Mouse (Mus musculus): ENCODE measurements around the gene Gm10260. TPM values are rescaled to one million over a fixed set of nuclear protein-coding genes. Genes with fewer than 3 reads are reported as not detected.

Gm10260 gene
- total and polyA plus RNA-seq, 3 experiments, result 409 to 4,123 (median 3,111) TPM

DNA sequence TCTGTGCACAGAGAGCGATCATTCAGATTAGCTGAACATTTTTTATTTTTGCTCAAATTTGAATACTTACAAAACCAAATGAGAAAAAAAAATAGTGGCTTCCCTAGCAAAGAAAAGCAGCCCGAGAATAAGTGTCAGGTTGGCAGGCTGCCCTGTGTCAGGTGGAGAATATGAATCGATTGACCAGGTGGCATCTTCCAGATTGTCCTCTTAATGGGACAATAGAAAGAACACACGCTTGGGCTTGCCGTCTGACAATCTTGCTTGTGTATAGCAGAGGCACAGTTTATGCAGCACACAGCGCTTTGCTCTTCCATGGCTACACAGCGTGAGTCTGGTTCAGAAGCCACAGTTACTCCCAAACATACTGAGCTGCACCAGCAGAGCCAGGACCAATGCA is 15.8 kb downstream of the Gm10260 start:
- no peak for DNase-seq (ENCODE audit: low read depth, low spot score)
- no peak for TF ChIP-seq ZKSCAN1 (IDR thresholded peaks at IDR 0.05; ENCODE audit: low read depth, low read length)
- no peak for TF ChIP-seq SIN3A (IDR thresholded peaks at IDR 0.05; ENCODE audit: low read length)
- TF ChIP-seq EP300 (IDR thresholded peaks at IDR 0.05; ENCODE audit: low read depth in 1 of 2, low read length in 2 of 2), result no peak
- TF ChIP-seq GABPA (IDR thresholded peaks at IDR 0.05; ENCODE audit: low read depth, low read length), result no peak
- TF ChIP-seq MEF2A (IDR thresholded peaks at IDR 0.05; ENCODE audit: extremely low read depth, insufficient replicate concordance, low read depth, low read length, poor library complexity, severe bottlenecking), result no peak
- TF ChIP-seq USF2 (IDR thresholded peaks at IDR 0.05; ENCODE audit: borderline replicate concordance in 1 of 2, insufficient read depth in 1 of 2, low read depth in 1 of 2, low read length in 2 of 2), result no peak
- no peak for TF ChIP-seq MXI1 (IDR thresholded peaks at IDR 0.05; ENCODE audit: low read depth, low read length)
- no peak for TF ChIP-seq MAZ (IDR thresholded peaks at IDR 0.05; ENCODE audit: low read depth, low read length)
- TF ChIP-seq TCF12 (IDR thresholded peaks at IDR 0.05; ENCODE audit: low read depth, low read length), result no peak
- no peak for TF ChIP-seq E2F4 (IDR thresholded peaks at IDR 0.05; ENCODE audit: borderline replicate concordance, low read depth, low read length)
- no peak for TF ChIP-seq UBTF (IDR thresholded peaks at IDR 0.05; ENCODE audit: borderline replicate concordance, insufficient read depth, low read depth, low read length)
- TF ChIP-seq ZNF384 (IDR thresholded peaks at IDR 0.05; ENCODE audit: low read depth, low read length), result no peak
- TF ChIP-seq ETS1 (IDR thresholded peaks at IDR 0.05; ENCODE audit: low read depth, low read length), result no peak
- no peak for TF ChIP-seq GATA1 (IDR thresholded peaks at IDR 0.05; ENCODE audit: low read depth, low read length)
- TF ChIP-seq USF1 (IDR thresholded peaks at IDR 0.05; ENCODE audit: low read depth, low read length), result no peak
- no peak for TF ChIP-seq MYB (IDR thresholded peaks at IDR 0.05; ENCODE audit: low read depth, low read length)
- no peaks in the 10 kb centered on the region for H3K9me3 ChIP-seq (replicated peaks; ENCODE audit: insufficient read depth, low read length)
- H3K4me1 ChIP-seq (ENCODE audit: control insufficient read depth in 1 of 2, insufficient read depth in 2 of 2, low read length in 2 of 2), result peaks cover 13 to 18% of the 10 kb centered on the region in 2 experiments
- no peaks in the 10 kb centered on the region for H3K79me2 ChIP-seq (ENCODE audit: control insufficient read depth, insufficient read depth, low read length, poor library complexity)
- no peak overlapping the region for H3K9ac ChIP-seq (ENCODE audit: control insufficient read depth, low read depth, low read length, poor library complexity, severe bottlenecking)
- no peak overlapping the region for H3K27ac ChIP-seq (ENCODE audit: control insufficient read depth, low read depth, low read length)
- H3K27me3 ChIP-seq (ENCODE audit: control insufficient read depth in 1 of 2, insufficient read depth in 2 of 2, low read length in 2 of 2), result no peaks in the 10 kb centered on the region
- H3K4me3 ChIP-seq (ENCODE audit: control insufficient read depth in 1 of 2, insufficient read depth in 1 of 2, low read depth in 2 of 2, low read length in 2 of 2), result no peak overlapping the region
- peaks cover 0 to 14% of the 10 kb centered on the region in 2 experiments; a peak in 2 of 4 replicates for H3K36me3 ChIP-seq (ENCODE audit: control insufficient read depth in 1 of 2, insufficient read depth in 2 of 2, low read length in 2 of 2)

- Histone ChIP-seq H3K27ac (ENCODE audit: control insufficient read depth, low read depth, low read length) (no peak overlapping the region), H3K27me3 (ENCODE audit: control insufficient read depth in 1 of 2, insufficient read depth in 2 of 2, low read length in 2 of 2) (no peaks in the 10 kb centered on the region), H3K4me1 (ENCODE audit: control insufficient read depth in 1 of 2, insufficient read depth in 2 of 2, low read length in 2 of 2) (peaks cover 13 to 18% of the 10 kb centered on the region in 2 experiments), H3K79me2 (ENCODE audit: control insufficient read depth, insufficient read depth, low read length, poor library complexity) (no peaks in the 10 kb centered on the region), H3K9ac (ENCODE audit: control insufficient read depth, low read depth, low read length, poor library complexity, severe bottlenecking) (no peak overlapping the region), H3K9me3 (replicated peaks; ENCODE audit: insufficient read depth, low read length) (no peaks in the 10 kb centered on the region), H3K4me3 (ENCODE audit: control insufficient read depth in 1 of 2, insufficient read depth in 1 of 2, low read depth in 2 of 2, low read length in 2 of 2) (no peak overlapping the region), H3K36me3 (ENCODE audit: control insufficient read depth in 1 of 2, insufficient read depth in 2 of 2, low read length in 2 of 2) (peaks cover 0 to 14% of the 10 kb centered on the region in 2 experiments; a peak in 2 of 4 replicates)
- TF ChIP-seq CHD1 (IDR thresholded peaks at IDR 0.05; ENCODE audit: low read depth, low read length) (no peak), ZKSCAN1 (IDR thresholded peaks at IDR 0.05; ENCODE audit: low read depth, low read length) (no peak), POLR2A (IDR thresholded peaks at IDR 0.05; ENCODE audit: control insufficient read depth in 1 of 2, insufficient read depth in 1 of 2, low read depth in 1 of 2, low read length in 2 of 2, poor library complexity in 1 of 2) (no peak), ELF1 (IDR thresholded peaks at IDR 0.05; ENCODE audit: low read depth, low read length) (no peak), EP300 (IDR thresholded peaks at IDR 0.05; ENCODE audit: low read depth in 1 of 2, low read length in 2 of 2) (no peak), TBP (IDR thresholded peaks at IDR 0.05; ENCODE audit: low read depth, low read length) (no peak), UBTF (IDR thresholded peaks at IDR 0.05; ENCODE audit: borderline replicate concordance, insufficient read depth, low read depth, low read length) (no peak), HCFC1 (IDR thresholded peaks at IDR 0.05; ENCODE audit: low read depth, low read length) (no peak), CTCF (IDR thresholded peaks at IDR 0.05 in 2 of 3, conservative IDR thresholded peaks at IDR 0.05 in 1 of 3; ENCODE audit: control insufficient read depth in 1 of 3, insufficient read depth in 1 of 3, low read depth in 2 of 3, low read length in 3 of 3, poor library complexity in 1 of 3, severe bottlenecking in 1 of 3) (no peak), MEF2A (IDR thresholded peaks at IDR 0.05; ENCODE audit: extremely low read depth, insufficient replicate concordance, low read depth, low read length, poor library complexity, severe bottlenecking) (no peak), ZC3H11A (IDR thresholded peaks at IDR 0.05; ENCODE audit: low read depth, low read length) (no peak), MAZ (IDR thresholded peaks at IDR 0.05; ENCODE audit: low read depth, low read length) (no peak), RCOR1 (IDR thresholded peaks at IDR 0.05; ENCODE audit: low read depth, low read length) (no peak), MAX (IDR thresholded peaks at IDR 0.05; ENCODE audit: low read length) (no peak), TAL1 (IDR thresholded peaks at IDR 0.05; ENCODE audit: low read length) (no peak), ETS1 (IDR thresholded peaks at IDR 0.05; ENCODE audit: low read depth, low read length) (no peak), POLR2AphosphoS2 (IDR thresholded peaks at IDR 0.05; ENCODE audit: low read length) (no peak), JUND (IDR thresholded peaks at IDR 0.05; ENCODE audit: low read depth, low read length) (no peak), MYB (IDR thresholded peaks at IDR 0.05; ENCODE audit: low read depth, low read length) (no peak), ZMIZ1 (IDR thresholded peaks at IDR 0.05; ENCODE audit: low read depth, low read length) (no peak)
- DNase-seq (ENCODE audit: low read depth, low spot score), result no peak
Observed at GRCm38 (mm10) chr13:97744036-97744435, 16.4 kb downstream of the Gm10260 start.
